Mouse (Mus musculus): Measurements from ENCODE around the gene Sco1. TPM values are rescaled to one million over a fixed set of nuclear protein-coding genes. Genes with fewer than 3 reads are reported as not detected.

Sco1 gene
- polyA plus RNA-seq, 1 experiment = 0.09 TPM

GRCm38 (mm10) chr11:67093201-67093600 lies 40.7 kb downstream of the Sco1 start:
- TF ChIP-seq GATA1 (IDR thresholded peaks at IDR 0.05; ENCODE audit: low read length) (no peak), TAL1 (IDR thresholded peaks at IDR 0.05; ENCODE audit: low read length) (no peak)
- Histone ChIP-seq H3K27me3 (ENCODE audit: control insufficient read depth) (peaks cover 5% of the 10 kb centered on the region; the same call in 1 of the 2 replicates), H3K4me3 (replicated peaks) (no peak overlapping the region), H3K4me1 (ENCODE audit: control insufficient read depth) (no peaks in the 10 kb centered on the region), H3K9me3 (ENCODE audit: control insufficient read depth, low read length) (peaks cover 8% of the 10 kb centered on the region; the same call in 1 of the 2 replicates), H3K36me3 (ENCODE audit: control insufficient read depth) (no peaks in the 10 kb centered on the region)

- peaks cover 8% of the 10 kb centered on the region; the same call in 1 of the 2 replicates for H3K9me3 ChIP-seq (ENCODE audit: control insufficient read depth, low read length)
Measured at GRCm38 (mm10) chr11:67093652-67094051, 41.2 kb downstream of the Sco1 start.

GRCm38 (mm10) chr11:67094470-67094869 lies 42.0 kb downstream of the Sco1 start:
- H3K4me3 ChIP-seq (replicated peaks) = no peak overlapping the region
- TF ChIP-seq GATA1 (IDR thresholded peaks at IDR 0.05; ENCODE audit: low read length) = no peak
- TF ChIP-seq TAL1 (IDR thresholded peaks at IDR 0.05; ENCODE audit: low read length) = no peak
- peaks cover 8% of the 10 kb centered on the region; the same call in 1 of the 2 replicates for H3K9me3 ChIP-seq (ENCODE audit: control insufficient read depth, low read length)
- H3K27me3 ChIP-seq (ENCODE audit: control insufficient read depth) = peaks cover 5% of the 10 kb centered on the region; the same call in 1 of the 2 replicates
- H3K36me3 ChIP-seq (ENCODE audit: control insufficient read depth) = no peaks in the 10 kb centered on the region
- H3K4me1 ChIP-seq (ENCODE audit: control insufficient read depth) = no peaks in the 10 kb centered on the region

More at GRCm38 (mm10) chr11:67093652-67094051, 41.2 kb downstream of the Sco1 start:
- H3K4me3 ChIP-seq (replicated peaks) = no peak overlapping the region
- peaks cover 5% of the 10 kb centered on the region; the same call in 1 of the 2 replicates for H3K27me3 ChIP-seq (ENCODE audit: control insufficient read depth)
- no peaks in the 10 kb centered on the region for H3K4me1 ChIP-seq (ENCODE audit: control insufficient read depth)
- no peak for TF ChIP-seq TAL1 (IDR thresholded peaks at IDR 0.05; ENCODE audit: low read length)
- TF ChIP-seq GATA1 (IDR thresholded peaks at IDR 0.05; ENCODE audit: low read length) = no peak
- H3K36me3 ChIP-seq (ENCODE audit: control insufficient read depth) = no peaks in the 10 kb centered on the region

- Histone ChIP-seq H3K36me3 (ENCODE audit: control insufficient read depth) (no peaks in the 10 kb centered on the region), H3K9me3 (ENCODE audit: control insufficient read depth, low read length) (no peaks in the 10 kb centered on the region), H3K27me3 (ENCODE audit: control insufficient read depth) (peaks cover 5% of the 10 kb centered on the region; the same call in 1 of the 2 replicates), H3K4me1 (ENCODE audit: control insufficient read depth) (no peaks in the 10 kb centered on the region; the same call in 1 of the 2 replicates), H3K4me3 (replicated peaks) (no peak overlapping the region)
- TF ChIP-seq TAL1 (IDR thresholded peaks at IDR 0.05; ENCODE audit: low read length) (no peak), GATA1 (IDR thresholded peaks at IDR 0.05; ENCODE audit: low read length) (no peak)
Measured at GRCm38 (mm10) chr11:67097709-67098108, 45.2 kb downstream of the Sco1 start.

- TF ChIP-seq GATA1 (IDR thresholded peaks at IDR 0.05; ENCODE audit: low read length) = no peak
- TF ChIP-seq TAL1 (IDR thresholded peaks at IDR 0.05; ENCODE audit: low read length) = no peak
- Histone ChIP-seq H3K4me1 (ENCODE audit: control insufficient read depth) (no peaks in the 10 kb centered on the region; the same call in 1 of the 2 replicates), H3K4me3 (replicated peaks) (no peak overlapping the region), H3K36me3 (ENCODE audit: control insufficient read depth) (no peaks in the 10 kb centered on the region), H3K9me3 (ENCODE audit: control insufficient read depth, low read length) (no peaks in the 10 kb centered on the region), H3K27me3 (ENCODE audit: control insufficient read depth) (peaks cover 5% of the 10 kb centered on the region; the same call in 1 of the 2 replicates)
Measured at GRCm38 (mm10) chr11:67098427-67098826, 46.0 kb downstream of the Sco1 start.

GRCm38 (mm10) chr11:67099241-67099640 lies 46.8 kb downstream of the Sco1 start:
- H3K4me1 ChIP-seq (ENCODE audit: control insufficient read depth) = no peaks in the 10 kb centered on the region; the same call in 1 of the 2 replicates
- TF ChIP-seq GATA1 (IDR thresholded peaks at IDR 0.05; ENCODE audit: low read length) = no peak
- no peak for TF ChIP-seq TAL1 (IDR thresholded peaks at IDR 0.05; ENCODE audit: low read length)
- peaks cover 4% of the 10 kb centered on the region; the same call in 1 of the 2 replicates for H3K27me3 ChIP-seq (ENCODE audit: control insufficient read depth)
- H3K36me3 ChIP-seq (ENCODE audit: control insufficient read depth) = no peaks in the 10 kb centered on the region
- no peak overlapping the region for H3K4me3 ChIP-seq (replicated peaks)
- H3K9me3 ChIP-seq (ENCODE audit: control insufficient read depth, low read length) = no peaks in the 10 kb centered on the region

GRCm38 (mm10) chr11:67100169-67100568 lies 47.7 kb downstream of the Sco1 start:
- Histone ChIP-seq H3K36me3 (ENCODE audit: control insufficient read depth) (no peaks in the 10 kb centered on the region), H3K4me3 (replicated peaks) (no peak overlapping the region), H3K9me3 (ENCODE audit: control insufficient read depth, low read length) (no peaks in the 10 kb centered on the region), H3K4me1 (ENCODE audit: control insufficient read depth) (no peaks in the 10 kb centered on the region; the same call in 1 of the 2 replicates), H3K27me3 (ENCODE audit: control insufficient read depth) (no peaks in the 10 kb centered on the region)
- TF ChIP-seq GATA1 (IDR thresholded peaks at IDR 0.05; ENCODE audit: low read length) (no peak), TAL1 (IDR thresholded peaks at IDR 0.05; ENCODE audit: low read length) (no peak)

GRCm38 (mm10) chr11:67101713-67102112 lies 49.2 kb downstream of the Sco1 start:
- no peaks in the 10 kb centered on the region for H3K36me3 ChIP-seq (ENCODE audit: control insufficient read depth)
- H3K4me3 ChIP-seq (replicated peaks) = no peak overlapping the region
- no peaks in the 10 kb centered on the region for H3K9me3 ChIP-seq (ENCODE audit: control insufficient read depth, low read length)
- no peaks in the 10 kb centered on the region for H3K27me3 ChIP-seq (ENCODE audit: control insufficient read depth)
- TF ChIP-seq TAL1 (IDR thresholded peaks at IDR 0.05; ENCODE audit: low read length) (no peak), GATA1 (IDR thresholded peaks at IDR 0.05; ENCODE audit: low read length) (no peak)
- no peaks in the 10 kb centered on the region; the same call in 1 of the 2 replicates for H3K4me1 ChIP-seq (ENCODE audit: control insufficient read depth)

- no peak overlapping the region for H3K4me3 ChIP-seq (replicated peaks)
- H3K4me1 ChIP-seq (ENCODE audit: control insufficient read depth) = no peaks in the 10 kb centered on the region; the same call in 1 of the 2 replicates
- no peaks in the 10 kb centered on the region for H3K9me3 ChIP-seq (ENCODE audit: control insufficient read depth, low read length)
- TF ChIP-seq GATA1 (IDR thresholded peaks at IDR 0.05; ENCODE audit: low read length) (no peak), TAL1 (IDR thresholded peaks at IDR 0.05; ENCODE audit: low read length) (no peak)
- no peaks in the 10 kb centered on the region for H3K27me3 ChIP-seq (ENCODE audit: control insufficient read depth)
- H3K36me3 ChIP-seq (ENCODE audit: control insufficient read depth) = no peaks in the 10 kb centered on the region
Measured at GRCm38 (mm10) chr11:67103256-67103655, 50.8 kb downstream of the Sco1 start.

Measured in erythroblast, embryonic 14.5 days (primary cell).